Mouse (Mus musculus): ENCODE measurements around the gene Desi2. TPM values are rescaled to one million over a fixed set of nuclear protein-coding genes. Genes with fewer than 3 reads are reported as not detected.
"Not testable (repeated sequence)": the region's sequence is repeated elsewhere in the genome, so short reads cannot be mapped to it uniquely, and the experiment has no call there.

Desi2 gene
- polyA plus RNA-seq, 1 experiment from 2014 or later = 20.0 TPM

GRCm38 (mm10) chr1:178205701-178206325, 18.6 kb downstream of the Desi2 start:
- DNase-seq (ENCODE audit: low spot score) (peak; percentile 68), ATAC-seq (no peak)
- no peaks in the 10 kb centered on the region for H3K9me3 ChIP-seq (ENCODE audit: low read length)
- no peak overlapping the region for H3K9ac ChIP-seq (replicated peaks; ENCODE audit: low read depth)
- H3K27me3 ChIP-seq (replicated peaks; ENCODE audit: insufficient read depth, low read length) = no peaks in the 10 kb centered on the region
- H3K4me3 ChIP-seq (ENCODE audit: low read depth, low read length) = no peak overlapping the region
- WGBS = 55% methylated on average over 10 of the region's 10 CpGs
- TF ChIP-seq CTCF (IDR thresholded peaks at IDR 0.05) = peak; percentile 12; the same call in 1 of the 2 replicates
- no peak for TF ChIP-seq EP300 (IDR thresholded peaks at IDR 0.05)
- H3K4me2 ChIP-seq (replicated peaks; ENCODE audit: low read depth, low read length) = no peak overlapping the region
- no peaks in the 10 kb centered on the region for H3K36me3 ChIP-seq (ENCODE audit: insufficient read depth, low read length)
- no peaks in the 10 kb centered on the region for H3K4me1 ChIP-seq (ENCODE audit: insufficient read depth, low read depth, low read length)
- no peak overlapping the region for H3K27ac ChIP-seq (ENCODE audit: low read length)

GRCm38 (mm10) chr1:178207856-178208255, 20.6 kb downstream of the Desi2 start:
- 91% methylated on average over 4 of the region's 4 CpGs for WGBS
- H3K4me3 ChIP-seq (ENCODE audit: low read depth, low read length); H3K27me3 ChIP-seq (replicated peaks; ENCODE audit: insufficient read depth, low read length); DNase-seq (ENCODE audit: low spot score); H3K9ac ChIP-seq (replicated peaks; ENCODE audit: low read depth); H3K9me3 ChIP-seq (ENCODE audit: low read length); ATAC-seq; H3K27ac ChIP-seq (ENCODE audit: low read length); H3K36me3 ChIP-seq (ENCODE audit: insufficient read depth, low read length); H3K4me1 ChIP-seq (ENCODE audit: insufficient read depth, low read depth, low read length); H3K4me2 ChIP-seq (replicated peaks; ENCODE audit: low read depth, low read length): not testable (repeated sequence)

GRCm38 (mm10) chr1:178209966-178210365, 22.7 kb downstream of the Desi2 start:
- no peaks in the 10 kb centered on the region for H3K4me1 ChIP-seq (ENCODE audit: insufficient read depth, low read depth, low read length)
- peak; percentile 100 for ATAC-seq
- H3K36me3 ChIP-seq (ENCODE audit: insufficient read depth, low read length) = no peaks in the 10 kb centered on the region
- H3K27ac ChIP-seq (ENCODE audit: low read length) = no peak overlapping the region
- H3K4me2 ChIP-seq (replicated peaks; ENCODE audit: low read depth, low read length) = no peak overlapping the region
- H3K9me3 ChIP-seq (ENCODE audit: low read length) = no peaks in the 10 kb centered on the region
- peak; percentile 92 for DNase-seq (ENCODE audit: low spot score)
- H3K27me3 ChIP-seq (replicated peaks; ENCODE audit: insufficient read depth, low read length) = no peaks in the 10 kb centered on the region
- no peak overlapping the region for H3K4me3 ChIP-seq (ENCODE audit: low read depth, low read length)
- peak; percentile 76 for TF ChIP-seq EP300 (IDR thresholded peaks at IDR 0.05)
- TF ChIP-seq CTCF (IDR thresholded peaks at IDR 0.05) = no peak
- H3K9ac ChIP-seq (replicated peaks; ENCODE audit: low read depth) = no peak overlapping the region

- peaks cover 9% of the 10 kb centered on the region; the same call in 1 of the 2 replicates for H3K4me1 ChIP-seq (ENCODE audit: insufficient read depth, low read depth, low read length)
- ATAC-seq (peak; percentile 55; the same call in 1 of the 2 replicates), DNase-seq (ENCODE audit: low spot score) (peak; percentile 53)
- H3K27ac ChIP-seq (ENCODE audit: low read length) = no peak overlapping the region
- no peak overlapping the region for H3K4me2 ChIP-seq (replicated peaks; ENCODE audit: low read depth, low read length)
- no peaks in the 10 kb centered on the region for H3K27me3 ChIP-seq (replicated peaks; ENCODE audit: insufficient read depth, low read length)
- H3K4me3 ChIP-seq (ENCODE audit: low read depth, low read length) = no peak overlapping the region
- H3K9me3 ChIP-seq (ENCODE audit: low read length) = no peaks in the 10 kb centered on the region
- no peak overlapping the region for H3K9ac ChIP-seq (replicated peaks; ENCODE audit: low read depth)
- no peaks in the 10 kb centered on the region for H3K36me3 ChIP-seq (ENCODE audit: insufficient read depth, low read length)
- no peak for TF ChIP-seq EP300 (IDR thresholded peaks at IDR 0.05)
- TF ChIP-seq CTCF (IDR thresholded peaks at IDR 0.05) = no peak
Observed at GRCm38 (mm10) chr1:178217157-178217556, 29.9 kb downstream of the Desi2 start.

- DNase-seq (ENCODE audit: low spot score) (no peak), ATAC-seq (no peak)
- no peak overlapping the region; the same call in 1 of the 2 replicates for H3K27ac ChIP-seq (ENCODE audit: low read length)
- no peaks in the 10 kb centered on the region for H3K36me3 ChIP-seq (ENCODE audit: insufficient read depth, low read length)
- H3K4me3 ChIP-seq (ENCODE audit: low read depth, low read length) = no peak overlapping the region
- no peaks in the 10 kb centered on the region for H3K9me3 ChIP-seq (ENCODE audit: low read length)
- no peak overlapping the region for H3K4me2 ChIP-seq (replicated peaks; ENCODE audit: low read depth, low read length)
- TF ChIP-seq EP300 (IDR thresholded peaks at IDR 0.05) (no peak), CTCF (IDR thresholded peaks at IDR 0.05) (no peak)
- peaks cover 9% of the 10 kb centered on the region; the same call in 1 of the 2 replicates for H3K4me1 ChIP-seq (ENCODE audit: insufficient read depth, low read depth, low read length)
- H3K9ac ChIP-seq (replicated peaks; ENCODE audit: low read depth) = no peak overlapping the region
- no peaks in the 10 kb centered on the region for H3K27me3 ChIP-seq (replicated peaks; ENCODE audit: insufficient read depth, low read length)
Observed at GRCm38 (mm10) chr1:178218305-178218704, 31.1 kb downstream of the Desi2 start.

- no peak; the same call in 1 of the 2 replicates for TF ChIP-seq EP300 (IDR thresholded peaks at IDR 0.05)
- no peak for TF ChIP-seq CTCF (IDR thresholded peaks at IDR 0.05)
- Histone ChIP-seq H3K9ac (replicated peaks; ENCODE audit: low read depth) (no peak overlapping the region), H3K27ac (ENCODE audit: low read length) (0 out of 2 replicates have a peak overlapping the region, but pooled peaks have one; percentile 32), H3K4me2 (replicated peaks; ENCODE audit: low read depth, low read length) (no peak overlapping the region), H3K9me3 (ENCODE audit: low read length) (no peaks in the 10 kb centered on the region), H3K4me3 (ENCODE audit: low read depth, low read length) (no peak overlapping the region), H3K4me1 (ENCODE audit: insufficient read depth, low read depth, low read length) (peaks cover 9% of the 10 kb centered on the region; the same call in 1 of the 2 replicates), H3K27me3 (replicated peaks; ENCODE audit: insufficient read depth, low read length) (no peaks in the 10 kb centered on the region), H3K36me3 (ENCODE audit: insufficient read depth, low read length) (no peaks in the 10 kb centered on the region)
- ATAC-seq = peak; percentile 28; the same call in 1 of the 2 replicates
- WGBS = 54% methylated on average over 5 of the region's 5 CpGs
- DNase-seq (ENCODE audit: low spot score) = peak; percentile 25
Observed at GRCm38 (mm10) chr1:178219166-178220077, 32.2 kb downstream of the Desi2 start.

GRCm38 (mm10) chr1:178228888-178229287, 41.7 kb downstream of the Desi2 start:
- not testable (repeated sequence) for DNase-seq (ENCODE audit: low spot score); H3K27me3 ChIP-seq (replicated peaks; ENCODE audit: insufficient read depth, low read length); H3K27ac ChIP-seq (ENCODE audit: low read length); ATAC-seq; H3K9ac ChIP-seq (replicated peaks; ENCODE audit: low read depth); H3K36me3 ChIP-seq (ENCODE audit: insufficient read depth, low read length); H3K4me1 ChIP-seq (ENCODE audit: insufficient read depth, low read depth, low read length); H3K4me3 ChIP-seq (ENCODE audit: low read depth, low read length); H3K4me2 ChIP-seq (replicated peaks; ENCODE audit: low read depth, low read length)
- 96% methylated on average over 4 of the region's 4 CpGs for WGBS
- peaks cover 16% of the 10 kb centered on the region for H3K9me3 ChIP-seq (ENCODE audit: low read length)
